Mouse (Mus musculus) left cerebral cortex, adult 11 months (tissue): ENCODE measurements around the gene Slc9c1.

Experiments
- DNase-seq: peaks from one replicate; pipeline ENCODE4 v3.0.0; 2022; ENCODE audit warnings: low spot score

Slc9c1 gene

GRCm38 (mm10) chr16:45625342-45625741, 90.2 kb downstream of the Slc9c1 start:
- no peak for DNase-seq

GRCm38 (mm10) chr16:45629497-45630105, 94.5 kb downstream of the Slc9c1 start:
- DNase-seq, result no peak

- DNase-seq, result peak; percentile 39
These were observed 95.3 kb downstream of the Slc9c1 start for GRCm38 (mm10) chr16:45630347-45630960.

GRCm38 (mm10) chr16:45632420-45632819, 97.3 kb downstream of the Slc9c1 start:
- no peak for DNase-seq

- DNase-seq, result no peak
These were observed 100.7 kb downstream of the Slc9c1 start for GRCm38 (mm10) chr16:45635826-45636225.

- DNase-seq, result no peak
These were observed 105.1 kb downstream of the Slc9c1 start for GRCm38 (mm10) chr16:45640070-45640762.

GRCm38 (mm10) chr16:45641301-45641700, 106.2 kb downstream of the Slc9c1 start:
- no peak for DNase-seq

- DNase-seq, result no peak
These were observed 108.8 kb downstream of the Slc9c1 start for GRCm38 (mm10) chr16:45643944-45644343.

- no peak for DNase-seq
These were observed 109.3 kb downstream of the Slc9c1 start for GRCm38 (mm10) chr16:45644380-45644779.

- no peak for DNase-seq
These were observed 116.4 kb downstream of the Slc9c1 start for GRCm38 (mm10) chr16:45651497-45651896.

GRCm38 (mm10) chr16:45653009-45653933, 118.2 kb downstream of the Slc9c1 start:
- DNase-seq, result no peak

GRCm38 (mm10) chr16:45653934-45654332, 118.8 kb downstream of the Slc9c1 start, which contains the start of gene BC016579:
Gene BC016579 (minus strand): TSS chr16:45654068.
- DNase-seq, result no peak

- no peak for DNase-seq
These were observed 119.4 kb downstream of the Slc9c1 start for GRCm38 (mm10) chr16:45654465-45654864.
